Mouse (Mus musculus) hindbrain, postnatal 0 days (tissue): ENCODE results near the gene Rasgef1b. TPM values are rescaled to one million over a fixed set of nuclear protein-coding genes. Genes with fewer than 3 reads are reported as not detected.

ENCODE experiments used
- ATAC-seq: fragments of 200-750 bp; cut with Nextera tagmentation; 2 replicates; pipeline ENCODE4 v1.8.0; 2017; ENCODE audit warnings: mild to moderate bottlenecking, moderate TSS enrichment, moderate library complexity
- DNase-seq: peaks from one replicate; pipeline ENCODE4 v3.0.0-alpha.2; 2015; ENCODE audit warnings: low spot score
- H3K27ac ChIP-seq: fragments of 300-500 bp; sonication (generic); 2 replicates; pipeline ENCODE4 v1.5.1; 2014; ENCODE audit warnings: mild to moderate bottlenecking
- H3K27me3 ChIP-seq: fragments of 300-500 bp; sonication (generic); 2 replicates; pipeline ENCODE4 v1.6.1; 2014; ENCODE audit warnings: low read length, mixed read lengths; ENCODE audit not compliant: insufficient read depth
- H3K36me3 ChIP-seq: fragments of 300-500 bp; sonication (generic); 2 replicates; pipeline ENCODE4 v1.6.1; 2014; ENCODE audit warnings: low read length, mixed read lengths; ENCODE audit not compliant: insufficient read depth
- H3K4me1 ChIP-seq: fragments of 300-500 bp; sonication (generic); 2 replicates; pipeline ENCODE4 v1.6.1; 2014; ENCODE audit warnings: antibody characterized with exemption, low read length, mixed read lengths; ENCODE audit not compliant: insufficient read depth
- H3K4me2 ChIP-seq: fragments of 300-500 bp; sonication (generic); 2 replicates; pipeline ENCODE4 v1.6.1; 2014; ENCODE audit warnings: low read depth, mild to moderate bottlenecking, low read length, moderate library complexity, mixed read lengths
- H3K4me3 ChIP-seq: fragments of 300-500 bp; sonication (generic); 2 replicates; pipeline ENCODE4 v1.5.1; 2014; ENCODE audit warnings: low read length
- H3K9ac ChIP-seq: fragments of 300-500 bp; sonication (generic); replicated peaks from 2 replicates; pipeline ENCODE4 v1.6.1; 2014; ENCODE audit warnings: mild to moderate bottlenecking, low read length, moderate library complexity, mixed read lengths
- H3K9me3 ChIP-seq: fragments of 300-500 bp; sonication (generic); 2 replicates; pipeline ENCODE4 v1.6.1; 2016; ENCODE audit warnings: low read length, mixed read lengths
- CTCF ChIP-seq: IDR thresholded peaks from 2 replicates; pipeline ENCODE4 v1.5.1; 2016; ENCODE audit warnings: antibody characterized with exemption, control low read depth, low read depth
- WGBS: fragments of 180-500 bp; shearing (Covaris S2); extraction: QIAGEN DNeasy Blood & Tissue Kit; methylation state at CpG from one replicate; pipeline ENCODE4 v1.1.7; 2014; 5-methylcytosine and 5-hydroxymethylcytosine counted together
- polyA plus RNA-seq: library from polyadenylated mRNA; unstranded; fragments of >200 nt; fragmentation: Nextera tagmentation; extraction: Ambion mirVana; gene quantifications from 2 replicates; pipeline ENCODE4 v1.2.1, GENCODE M21; 2015
- total RNA-seq: library from RNA; depleted of rRNA; stranded (reverse); fragments of >200 nt; gene quantifications from 2 replicates; pipeline ENCODE4 v1.2.3, GENCODE M21; 2014

Gene Rasgef1b
- total and polyA plus RNA-seq, 2 experiments from 2014 or later = 32.0 to 39.9 TPM

GRCm38 (mm10) chr5:99286575-99286974, 442.3 kb downstream of the Rasgef1b start:
- no peak for TF ChIP-seq CTCF
- Histone ChIP-seq H3K27me3 (no peaks in the 10 kb centered on the region), H3K36me3 (no peaks in the 10 kb centered on the region), H3K4me1 (no peaks in the 10 kb centered on the region), H3K4me3 (no peak overlapping the region), H3K9me3 (no peaks in the 10 kb centered on the region), H3K9ac (no peak overlapping the region), H3K4me2 (no peak overlapping the region), H3K27ac (no peak overlapping the region)
- DNase-seq = no peak
- 84% methylated on average over 6 of the region's 6 CpGs for WGBS
- no peak for ATAC-seq

DNA sequence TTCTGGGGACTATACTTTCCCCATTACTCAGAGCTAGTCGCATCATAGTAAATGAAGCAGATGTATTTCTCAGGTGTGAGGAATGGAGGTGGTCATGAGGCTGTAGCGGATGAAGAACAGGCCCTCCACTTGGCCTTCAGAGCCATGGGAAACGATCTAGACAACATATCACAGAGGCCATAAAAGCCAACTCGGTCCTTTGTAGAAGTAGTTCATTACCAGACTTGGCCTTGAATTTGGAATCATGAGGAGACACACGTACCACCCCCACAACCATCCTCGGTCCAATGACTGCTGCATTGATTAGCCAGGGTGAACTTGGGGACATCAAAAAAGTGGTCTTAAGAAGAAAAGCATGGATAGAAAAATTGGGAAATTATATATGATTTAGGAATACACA, 442.8 kb downstream of the Rasgef1b start:
- DNase-seq (no peak), ATAC-seq (no peak)
- no peaks in the 10 kb centered on the region for H3K36me3 ChIP-seq
- no peak overlapping the region for H3K4me2 ChIP-seq
- H3K4me1 ChIP-seq = no peaks in the 10 kb centered on the region
- no peak overlapping the region for H3K9ac ChIP-seq
- H3K4me3 ChIP-seq = no peak overlapping the region
- no peak overlapping the region for H3K27ac ChIP-seq
- WGBS = 88% methylated on average over 6 of the region's 6 CpGs
- TF ChIP-seq CTCF = no peak
- no peaks in the 10 kb centered on the region for H3K27me3 ChIP-seq
- no peaks in the 10 kb centered on the region for H3K9me3 ChIP-seq

DNA sequence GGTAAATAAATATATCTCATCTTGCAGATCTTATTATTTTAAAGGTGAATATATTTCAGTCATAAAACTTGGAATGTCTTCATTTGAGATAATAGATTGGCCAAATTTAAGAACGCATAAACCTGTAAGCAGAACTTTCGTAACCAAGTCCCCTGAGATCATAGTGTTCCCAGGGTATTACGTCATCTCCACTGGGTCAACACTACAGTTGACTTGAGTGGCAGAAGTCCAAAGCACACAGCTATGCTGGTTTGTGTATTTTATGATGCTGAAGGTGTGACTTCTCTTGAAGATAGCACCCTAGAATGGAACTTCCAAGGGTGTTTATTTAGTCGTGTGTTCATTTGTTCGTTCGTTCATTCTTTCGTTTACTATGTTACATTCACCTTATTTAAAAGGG, 444.5 kb downstream of the Rasgef1b start:
- H3K4me1 ChIP-seq = no peaks in the 10 kb centered on the region
- no peak overlapping the region for H3K4me2 ChIP-seq
- no peak for TF ChIP-seq CTCF
- H3K4me3 ChIP-seq = no peak overlapping the region
- no peak overlapping the region for H3K9ac ChIP-seq
- WGBS = 95% methylated on average over 7 of the region's 7 CpGs
- DNase-seq (no peak), ATAC-seq (no peak)
- no peaks in the 10 kb centered on the region for H3K9me3 ChIP-seq
- H3K27ac ChIP-seq = no peak overlapping the region
- H3K27me3 ChIP-seq = no peaks in the 10 kb centered on the region
- H3K36me3 ChIP-seq = no peaks in the 10 kb centered on the region

- ATAC-seq (no peak), DNase-seq (no peak)
- H3K27me3 ChIP-seq = no peaks in the 10 kb centered on the region
- H3K36me3 ChIP-seq = no peaks in the 10 kb centered on the region
- no peaks in the 10 kb centered on the region for H3K4me1 ChIP-seq
- TF ChIP-seq CTCF = no peak
- 87% methylated on average over 3 of the region's 3 CpGs for WGBS
- no peak overlapping the region for H3K9ac ChIP-seq
- H3K9me3 ChIP-seq = no peaks in the 10 kb centered on the region
- H3K4me2 ChIP-seq = no peak overlapping the region
- H3K27ac ChIP-seq = no peak overlapping the region
- H3K4me3 ChIP-seq = no peak overlapping the region
Observed at GRCm38 (mm10) chr5:99283636-99284035, 445.2 kb downstream of the Rasgef1b start.

DNA sequence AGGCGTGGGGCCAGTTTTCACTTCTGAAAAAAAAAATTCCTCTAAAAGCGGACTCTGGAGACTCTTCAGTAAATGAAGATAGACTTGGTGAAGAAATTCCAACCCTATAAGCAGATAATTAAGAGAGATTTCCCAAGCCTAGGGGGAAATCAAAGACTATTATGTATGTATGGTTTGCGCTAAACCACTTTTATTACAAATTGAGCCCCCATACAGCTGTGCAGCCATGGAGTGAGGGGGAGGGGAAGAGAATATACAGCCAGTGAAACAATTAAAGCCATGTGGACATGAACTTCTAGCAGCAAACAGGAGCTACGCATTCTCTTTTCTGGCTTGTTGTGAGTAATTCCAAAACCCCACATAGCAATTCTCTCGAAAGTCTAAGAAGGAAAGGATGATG, 448.3 kb downstream of the Rasgef1b start:
- Histone ChIP-seq H3K4me1 (no peaks in the 10 kb centered on the region), H3K9me3 (no peaks in the 10 kb centered on the region), H3K4me2 (no peak overlapping the region), H3K4me3 (no peak overlapping the region), H3K27ac (no peak overlapping the region), H3K27me3 (no peaks in the 10 kb centered on the region), H3K9ac (no peak overlapping the region), H3K36me3 (no peaks in the 10 kb centered on the region)
- 79% methylated on average over 5 of the region's 5 CpGs for WGBS
- no peak for TF ChIP-seq CTCF
- no peak for ATAC-seq
- no peak for DNase-seq

- no peak overlapping the region for H3K27ac ChIP-seq
- ATAC-seq = peak; percentile 21; the same call in 1 of the 2 replicates
Observed at GRCm38 (mm10) chr5:99279016-99279757, 449.7 kb downstream of the Rasgef1b start.

GRCm38 (mm10) chr5:99278364-99278763, 450.5 kb downstream of the Rasgef1b start:
- no peak overlapping the region for H3K4me2 ChIP-seq
- ATAC-seq (no peak), DNase-seq (no peak)
- 89% methylated on average over 8 of the region's 8 CpGs for WGBS
- no peak for TF ChIP-seq CTCF
- H3K27me3 ChIP-seq = no peaks in the 10 kb centered on the region
- H3K4me1 ChIP-seq = peaks cover 8% of the 10 kb centered on the region; the same call in 1 of the 2 replicates
- H3K36me3 ChIP-seq = no peaks in the 10 kb centered on the region
- no peak overlapping the region for H3K9ac ChIP-seq
- H3K27ac ChIP-seq = no peak overlapping the region
- H3K9me3 ChIP-seq = no peaks in the 10 kb centered on the region
- H3K4me3 ChIP-seq = no peak overlapping the region

More at GRCm38 (mm10) chr5:99279016-99279757, 449.7 kb downstream of the Rasgef1b start:
- 48% methylated on average over 9 of the region's 9 CpGs for WGBS
- Histone ChIP-seq H3K9me3 (no peaks in the 10 kb centered on the region), H3K4me3 (no peak overlapping the region), H3K27me3 (no peaks in the 10 kb centered on the region), H3K4me2 (no peak overlapping the region), H3K36me3 (no peaks in the 10 kb centered on the region), H3K4me1 (peaks cover 8% of the 10 kb centered on the region; the same call in 1 of the 2 replicates), H3K9ac (no peak overlapping the region)
- TF ChIP-seq CTCF = no peak
- peak; percentile 67 for DNase-seq
